Mouse (Mus musculus) liver, postnatal 0 days (tissue): ENCODE data around the gene 6430548M08Rik.

Experiments used
- CTCF ChIP-seq: sonication (generic); IDR thresholded peaks from 2 replicates; pipeline ENCODE4 v1.5.1; 2016; ENCODE audit warnings: antibody characterized with exemption, low read depth
- EP300 ChIP-seq: IDR thresholded peaks from 2 replicates; pipeline ENCODE4 v1.6.1; 2016; ENCODE audit warnings: antibody characterized with exemption, low read depth, mild to moderate bottlenecking

- no peak for TF ChIP-seq CTCF
- no peak for TF ChIP-seq EP300
These were observed 39.4 kb upstream of the 6430548M08Rik start for GRCm38 (mm10) chr8:120074516-120074915.
